Mouse (Mus musculus) liver, embryonic 11.5 days (tissue): ENCODE results near the gene Cldn15. TPM values are rescaled to one million over a fixed set of nuclear protein-coding genes. Genes with fewer than 3 reads are reported as not detected.

Experiments
- ATAC-seq: fragments of 200-750 bp; cut with Nextera tagmentation; replicated peaks from 2 replicates; pipeline ENCODE4 v1.8.0; 2017; ENCODE audit warnings: moderate number of reproducible peaks, mild to moderate bottlenecking, moderate TSS enrichment, moderate library complexity; ENCODE audit not compliant: low FRiP score
- DNase-seq: peaks from one replicate; pipeline ENCODE4 v3.0.0-alpha.2; 2017; ENCODE audit warnings: low spot score
- H3K27ac ChIP-seq: fragments of 300-500 bp; sonication (generic); 2 replicates; pipeline ENCODE4 v1.5.1; 2014; ENCODE audit warnings: mild to moderate bottlenecking, low read depth, low read length, control low read depth
- H3K27me3 ChIP-seq: fragments of 300-500 bp; sonication (generic); replicated peaks from 2 replicates; pipeline ENCODE4 v1.6.1; 2014; ENCODE audit warnings: low read length, mixed read lengths; ENCODE audit not compliant: control insufficient read depth, insufficient read depth
- H3K36me3 ChIP-seq: fragments of 300-500 bp; sonication (generic); 2 replicates; pipeline ENCODE4 v1.6.1; 2014; ENCODE audit warnings: mild to moderate bottlenecking, low read length, moderate library complexity, mixed read lengths; ENCODE audit not compliant: control insufficient read depth, insufficient read depth
- H3K4me1 ChIP-seq: fragments of 300-500 bp; sonication (generic); replicated peaks from 2 replicates; pipeline ENCODE4 v1.6.1; 2014; ENCODE audit warnings: low read length, mixed read lengths; ENCODE audit not compliant: control insufficient read depth, insufficient read depth
- H3K4me2 ChIP-seq: fragments of 300-500 bp; sonication (generic); 2 replicates; pipeline ENCODE4 v1.6.1; 2014; ENCODE audit warnings: mild to moderate bottlenecking, control low read depth, moderate library complexity
- H3K4me3 ChIP-seq: fragments of 300-500 bp; sonication (generic); 2 replicates; pipeline ENCODE4 v1.5.1; 2014; ENCODE audit warnings: low read depth, low read length, control low read depth
- H3K9ac ChIP-seq: fragments of 300-500 bp; sonication (generic); 2 replicates; pipeline ENCODE4 v1.6.1; 2014; ENCODE audit warnings: low read depth, low read length, control low read depth
- H3K9me3 ChIP-seq: fragments of 300-500 bp; sonication (generic); 2 replicates; pipeline ENCODE4 v1.6.1; 2016; ENCODE audit warnings: low read length, inconsistent platforms, mixed read lengths; ENCODE audit not compliant: control insufficient read depth
- WGBS: fragments of 180-500 bp; shearing (Covaris S2); extraction: QIAGEN DNeasy Blood & Tissue Kit; methylation state at CpG from one replicate; pipeline ENCODE4 v1.1.7; 2014; 5-methylcytosine and 5-hydroxymethylcytosine counted together
- polyA plus RNA-seq: library from polyadenylated mRNA; unstranded; fragments of >200 nt; fragmentation: Nextera tagmentation; extraction: Ambion mirVana; gene quantifications from 2 replicates; pipeline ENCODE4 v1.2.1, GENCODE M21; 2014

The Cldn15 gene
- 2.5 and 2.8 TPM in 2 replicates for polyA plus RNA-seq

DNA sequence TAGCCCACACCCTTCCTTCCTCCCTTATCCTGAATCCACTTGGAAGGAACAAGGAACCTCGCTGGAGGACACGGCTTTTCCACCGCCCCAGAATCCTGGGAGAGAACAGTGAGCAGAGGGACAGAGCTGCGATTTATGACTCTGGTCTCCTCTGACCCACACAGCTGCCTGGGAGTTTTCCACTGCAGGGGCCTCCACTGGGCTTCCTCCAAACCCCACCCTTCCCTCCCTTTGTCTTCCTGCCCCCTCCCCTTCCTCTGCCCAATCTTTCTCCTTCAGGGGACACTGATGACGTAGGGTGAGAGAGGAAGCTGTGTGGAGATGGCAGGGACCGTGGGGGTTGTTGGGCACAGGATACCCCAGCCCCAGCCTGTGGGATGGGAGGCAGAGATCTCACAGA is at the start of gene Cldn15:
Gene Cldn15, plus strand, starts transcription at position 286 of the 400 bp plus-strand sequence.
- Histone ChIP-seq H3K4me3 (no peak within 1 kb of the TSS), H3K4me1 (peaks cover 37% of the 10 kb centered on the region), H3K9ac (peak within 1 kb of the TSS; percentile 10), H3K4me2 (peak within 1 kb of the TSS; percentile 43), H3K27me3 (no peaks in the 10 kb centered on the region), H3K9me3 (no peaks in the 10 kb centered on the region), H3K27ac (peak within 1 kb of the TSS; percentile 76), H3K36me3 (peaks cover 24% of the 10 kb centered on the region)
- ATAC-seq (no peak), DNase-seq (no peak)
- WGBS = 53% methylated on average over 6 of the region's 6 CpGs

DNA sequence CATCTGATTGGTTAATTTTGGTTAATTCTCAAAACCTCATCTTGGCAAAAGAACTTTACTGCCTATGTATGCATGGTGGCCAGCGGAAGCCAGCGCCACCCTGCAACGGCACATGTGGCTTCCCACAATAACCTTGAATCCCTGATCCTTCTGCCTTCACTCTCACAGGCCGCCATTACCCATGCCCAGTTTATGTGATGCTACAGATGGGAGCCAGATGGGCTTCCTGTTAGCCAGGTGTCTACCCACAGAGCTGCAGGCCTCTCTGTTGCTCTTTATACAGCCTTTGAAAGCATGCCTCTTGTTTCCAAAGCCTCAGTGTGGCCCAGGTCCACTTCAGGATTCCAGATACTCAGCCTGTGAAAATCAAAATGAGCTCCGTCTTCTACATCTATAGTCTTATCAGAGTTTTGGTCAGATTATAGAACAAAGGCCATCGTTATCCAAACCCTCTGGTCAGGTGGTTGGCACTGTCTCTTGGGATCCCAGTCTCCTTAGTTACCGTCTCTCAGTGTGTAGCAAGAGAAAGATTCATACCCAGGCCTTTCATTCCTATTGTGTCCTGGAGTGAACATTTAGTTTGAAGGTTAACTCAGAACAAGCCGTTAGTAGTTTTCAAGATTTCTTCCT is 48.7 kb upstream of the Cldn15 start:
- Histone ChIP-seq H3K27ac (no peak overlapping the region), H3K9ac (no peak overlapping the region), H3K27me3 (no peaks in the 10 kb centered on the region), H3K36me3 (no peaks in the 10 kb centered on the region), H3K9me3 (no peaks in the 10 kb centered on the region), H3K4me2 (no peak overlapping the region), H3K4me1 (0 out of 2 replicates have a peak, but pooled peaks cover 2% of the 10 kb centered on the region), H3K4me3 (no peak overlapping the region)
- DNase-seq (no peak), ATAC-seq (no peak)
- 93% methylated on average over 8 of the region's 8 CpGs for WGBS

DNA sequence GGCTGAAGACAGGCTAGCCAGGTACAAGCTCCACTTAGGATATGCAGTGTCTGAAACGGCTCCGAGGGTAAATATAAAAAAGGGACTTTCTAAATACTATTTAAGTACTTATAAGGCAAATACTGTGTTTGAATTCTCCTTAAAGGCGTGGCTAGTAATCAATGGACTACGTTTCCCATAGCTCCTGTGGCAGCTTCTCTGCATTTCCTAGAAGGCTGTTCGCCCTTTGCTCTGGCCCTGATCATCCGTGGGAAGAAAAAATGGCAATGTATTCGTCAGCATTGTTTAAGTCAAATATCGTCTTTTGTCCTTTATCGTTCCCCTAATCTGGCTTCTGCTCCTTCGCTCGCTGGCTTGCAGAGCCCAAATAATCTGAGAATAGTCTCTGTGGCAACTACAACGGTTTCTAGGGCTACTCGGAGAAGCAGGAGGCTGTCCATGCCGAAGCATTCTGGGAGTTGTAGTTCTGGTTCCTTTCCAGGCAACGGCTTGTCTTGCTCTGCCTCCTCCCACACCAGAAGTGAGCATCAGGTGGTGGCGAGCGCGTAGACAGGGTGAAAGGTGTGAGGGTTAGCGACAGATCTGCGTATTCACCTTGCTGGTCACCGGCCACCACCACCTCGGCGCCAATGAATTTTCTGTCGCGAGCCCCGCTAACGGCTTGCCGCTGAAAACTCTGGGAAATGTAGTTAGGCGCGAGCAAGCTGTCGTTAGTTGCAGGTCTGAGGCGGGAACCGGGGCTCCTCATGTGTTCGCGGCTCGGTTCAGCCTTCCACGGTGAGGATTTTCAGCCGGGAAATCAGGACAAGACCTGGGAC is 47.6 kb upstream of the Cldn15 start:
- H3K27ac ChIP-seq = peak overlapping the region; percentile 46; the same call in 1 of the 2 replicates
- ATAC-seq = peak; percentile 89
- WGBS = 3% methylated on average over 38 of the region's 38 CpGs

DNA sequence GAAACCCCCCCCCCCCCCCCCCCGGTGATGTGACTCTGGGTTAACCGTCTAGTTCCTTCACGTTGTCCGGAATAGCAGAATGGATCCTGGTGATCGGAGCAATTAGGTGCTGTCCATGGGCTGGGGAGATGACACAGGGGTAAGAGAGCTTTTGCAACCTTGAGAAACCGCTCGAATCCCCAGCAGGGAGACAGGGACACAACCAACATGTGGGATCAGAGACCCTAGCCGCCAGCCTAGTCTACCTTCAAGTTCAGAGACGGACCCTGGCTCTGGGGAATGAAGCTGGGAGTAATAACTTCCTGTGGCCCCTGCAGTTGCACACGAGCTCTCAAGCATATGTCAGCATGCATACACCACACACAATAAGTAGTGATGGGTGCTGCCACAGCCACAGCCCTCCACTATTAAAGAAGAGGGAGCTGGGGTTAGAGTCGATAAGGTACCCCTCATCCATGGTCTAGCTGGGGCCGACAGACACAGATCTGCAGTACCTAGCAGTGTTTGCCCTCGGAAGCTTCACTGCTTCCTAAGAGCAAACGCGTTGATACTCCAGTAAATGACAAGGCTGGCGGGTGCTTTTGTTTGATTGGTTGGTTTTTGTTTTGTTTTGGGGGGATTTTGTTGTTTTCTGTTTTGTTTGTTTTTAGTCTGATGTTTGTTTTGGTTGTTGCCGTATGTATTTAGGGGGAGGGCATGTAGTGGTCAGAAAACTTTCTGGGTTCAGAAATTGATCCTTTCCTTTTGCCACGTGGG is 46.7 kb upstream of the Cldn15 start:
- Histone ChIP-seq H3K4me2 (peak overlapping the region; percentile 83), H3K27me3 (no peaks in the 10 kb centered on the region), H3K4me1 (peaks cover 5% of the 10 kb centered on the region; the same call in 1 of the 2 replicates), H3K9me3 (no peaks in the 10 kb centered on the region), H3K4me3 (peak overlapping the region; percentile 67), H3K27ac (peak overlapping the region; percentile 46; the same call in 1 of the 2 replicates), H3K9ac (peak overlapping the region; percentile 66), H3K36me3 (no peaks in the 10 kb centered on the region)
- DNase-seq (peak; percentile 46), ATAC-seq (peak; percentile 18)
- WGBS = 17% methylated on average over 18 of the region's 18 CpGs

More for the DNA sequence above, 47.6 kb upstream of the Cldn15 start:
- Histone ChIP-seq H3K9ac (peak overlapping the region; percentile 66), H3K9me3 (no peaks in the 10 kb centered on the region), H3K36me3 (no peaks in the 10 kb centered on the region), H3K4me3 (peak overlapping the region; percentile 67), H3K4me1 (peaks cover 5% of the 10 kb centered on the region; the same call in 1 of the 2 replicates), H3K4me2 (peak overlapping the region; percentile 83), H3K27me3 (no peaks in the 10 kb centered on the region)
- peak; percentile 85 for DNase-seq

DNA sequence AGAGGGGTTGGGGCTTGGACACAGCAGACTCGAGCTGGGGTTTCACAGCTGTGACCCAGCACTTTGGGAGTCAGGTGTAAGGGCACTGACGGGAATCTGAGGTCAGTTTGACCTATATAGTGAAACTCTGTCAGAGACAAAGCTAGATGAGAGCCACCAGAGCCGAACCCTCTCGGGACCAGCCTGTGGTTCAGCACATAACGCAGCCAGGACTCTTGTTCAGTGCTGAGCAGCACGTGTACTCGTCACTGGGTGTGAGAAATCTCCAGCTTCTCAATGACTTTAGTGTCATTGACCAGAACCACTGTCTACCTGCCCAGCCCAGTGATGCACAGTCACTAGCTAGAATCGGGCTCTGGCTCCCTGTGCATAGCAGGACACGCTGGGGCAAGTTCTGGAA is 43.6 kb upstream of the Cldn15 start:
- no peaks in the 10 kb centered on the region for H3K36me3 ChIP-seq
- H3K9ac ChIP-seq = no peak overlapping the region
- H3K4me2 ChIP-seq = no peak overlapping the region
- peaks cover 5% of the 10 kb centered on the region; the same call in 1 of the 2 replicates for H3K4me1 ChIP-seq
- H3K27ac ChIP-seq = no peak overlapping the region
- H3K9me3 ChIP-seq = no peaks in the 10 kb centered on the region
- H3K4me3 ChIP-seq = no peak overlapping the region
- H3K27me3 ChIP-seq = no peaks in the 10 kb centered on the region
- WGBS = 79% methylated on average over 9 of the region's 9 CpGs
- ATAC-seq = no peak
- DNase-seq = no peak

DNA sequence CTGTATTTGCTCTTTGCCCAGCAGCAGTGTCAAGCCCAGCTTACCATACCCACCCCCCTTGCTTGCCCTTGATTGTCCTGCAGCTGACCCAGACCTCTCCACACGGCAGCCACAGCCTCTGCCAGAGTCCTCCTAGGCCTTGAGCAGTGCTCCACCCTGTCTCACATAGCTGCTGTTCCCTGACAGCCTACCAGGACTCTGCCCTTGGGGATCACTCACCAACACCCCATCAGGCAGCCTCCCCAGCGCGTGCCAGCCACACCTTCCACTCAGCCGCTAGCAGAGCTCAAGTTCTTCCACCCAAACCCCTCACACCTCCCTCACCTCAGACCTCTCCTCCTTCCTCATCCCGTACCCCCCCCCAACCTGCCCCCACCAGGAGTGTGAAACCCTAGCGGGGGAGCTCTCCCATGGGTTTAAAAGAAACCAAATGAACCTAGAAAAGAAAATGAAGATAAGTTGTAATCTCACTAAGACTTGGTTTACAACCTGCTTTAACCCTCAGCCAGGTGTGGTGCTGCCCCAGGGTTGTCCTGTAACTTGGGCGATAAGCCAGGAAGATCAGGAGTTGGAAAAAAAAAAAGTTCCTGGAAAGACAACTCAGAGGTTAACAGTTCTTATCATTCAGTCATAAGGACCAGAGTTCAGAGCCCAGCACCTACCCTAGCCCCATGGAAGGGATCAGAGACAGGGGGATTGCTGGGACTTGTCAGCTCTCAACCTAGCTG is 42.5 kb upstream of the Cldn15 start:
- Histone ChIP-seq H3K27ac (no peak overlapping the region), H3K36me3 (no peaks in the 10 kb centered on the region), H3K27me3 (no peaks in the 10 kb centered on the region), H3K4me1 (peaks cover 5% of the 10 kb centered on the region; the same call in 1 of the 2 replicates), H3K9me3 (no peaks in the 10 kb centered on the region), H3K9ac (no peak overlapping the region), H3K4me2 (no peak overlapping the region), H3K4me3 (no peak overlapping the region)
- DNase-seq (no peak), ATAC-seq (no peak)
- 56% methylated on average over 7 of the region's 7 CpGs for WGBS

DNA sequence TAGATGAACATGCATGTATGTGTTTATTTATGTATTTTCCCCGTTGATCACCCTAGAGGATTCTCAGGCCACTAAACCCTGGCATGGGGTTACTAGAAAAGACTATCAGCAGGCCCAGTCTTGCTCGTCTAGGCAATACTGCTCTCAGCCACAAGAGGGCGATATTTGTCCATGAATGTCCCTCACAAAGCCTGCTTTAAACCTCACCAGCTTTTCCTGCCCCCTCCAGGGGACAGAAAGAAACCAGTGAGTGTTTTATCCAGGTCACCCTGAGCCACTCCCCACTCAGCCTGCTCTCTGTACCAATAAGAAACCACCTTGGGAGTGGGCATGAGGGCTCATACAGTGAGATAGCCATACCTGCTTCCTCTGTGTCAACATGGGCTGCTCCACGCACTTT is 37.3 kb upstream of the Cldn15 start:
- Histone ChIP-seq H3K9me3 (no peaks in the 10 kb centered on the region), H3K4me3 (no peak overlapping the region), H3K4me2 (no peak overlapping the region), H3K36me3 (no peaks in the 10 kb centered on the region), H3K27ac (no peak overlapping the region), H3K27me3 (no peaks in the 10 kb centered on the region), H3K4me1 (no peaks in the 10 kb centered on the region; the same call in 1 of the 2 replicates), H3K9ac (no peak overlapping the region)
- 23% methylated on average over 4 of the region's 4 CpGs for WGBS
- ATAC-seq (0 out of 2 replicates have a peak, but pooled peaks have one; percentile 45), DNase-seq (peak; percentile 82)

DNA sequence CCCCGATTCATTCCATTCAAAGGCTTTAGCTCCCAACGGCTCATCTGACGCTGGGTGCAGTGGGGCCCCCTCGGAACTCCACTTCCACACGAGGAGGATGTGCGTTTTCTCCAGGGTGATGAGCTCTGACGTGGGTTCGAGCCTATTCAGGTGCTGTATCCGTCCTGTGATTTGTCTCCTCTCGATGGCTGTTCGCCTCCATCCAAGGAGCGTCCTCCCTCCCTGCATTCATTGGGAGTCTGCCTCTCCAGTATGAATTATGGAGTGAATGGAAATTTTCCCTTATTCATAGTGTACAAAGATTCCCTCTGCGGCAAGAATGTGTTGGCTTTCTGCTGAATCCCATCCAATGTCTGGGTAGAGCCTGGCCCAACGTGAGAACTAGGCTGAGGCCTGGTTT is 34.5 kb upstream of the Cldn15 start:
- no peak for DNase-seq
- WGBS = 87% methylated on average over 14 of the region's 14 CpGs
- Histone ChIP-seq H3K9me3 (no peaks in the 10 kb centered on the region), H3K4me3 (no peak overlapping the region), H3K4me1 (no peaks in the 10 kb centered on the region; the same call in 1 of the 2 replicates), H3K9ac (no peak overlapping the region), H3K36me3 (no peaks in the 10 kb centered on the region), H3K27ac (no peak overlapping the region), H3K4me2 (no peak overlapping the region), H3K27me3 (no peaks in the 10 kb centered on the region)
- no peak for ATAC-seq
